Comparison of ENCODE assay signal across 18 mouse cellular contexts in the genomic region with DNA sequence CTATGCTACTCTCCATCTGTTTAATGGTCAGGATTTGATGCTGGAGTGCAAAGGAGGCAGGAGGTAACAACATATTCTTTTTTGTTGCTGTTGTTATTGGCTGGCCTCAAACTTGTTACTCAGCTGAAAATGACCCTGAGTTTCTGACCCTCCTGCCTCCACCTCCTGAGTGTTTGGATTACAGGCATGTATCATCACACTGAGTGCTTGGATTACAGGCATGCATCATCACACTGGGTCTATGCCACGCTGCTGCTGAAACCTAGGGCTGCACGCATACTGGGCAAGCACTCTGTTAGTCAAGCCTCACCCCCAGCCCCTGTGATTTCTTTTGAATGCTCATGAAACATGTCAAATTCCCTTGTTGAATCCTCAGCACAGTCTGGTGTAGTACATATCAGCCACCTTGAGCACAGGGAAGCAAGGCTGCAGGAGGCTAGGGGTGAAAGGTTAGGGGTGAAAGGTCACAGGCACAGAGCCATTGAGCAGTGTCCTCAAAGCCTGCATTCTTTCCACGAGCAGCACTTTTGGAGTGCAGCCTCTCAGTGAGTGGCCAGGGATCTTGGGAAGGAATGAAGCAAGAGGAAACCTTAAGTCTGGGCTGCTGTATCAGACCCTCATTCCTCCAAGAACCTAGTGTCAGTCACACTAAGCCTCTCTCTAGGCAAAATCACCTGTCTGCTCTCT. TPM values are rescaled to one million over a fixed set of nuclear protein-coding genes. Genes with fewer than 3 reads are reported as not detected.
DNase-seq lines count a peak whose midpoint lies in the region; ATAC-seq and TF ChIP-seq lines count a peak whose summit lies in the region.
"Had no signal": no experiment of that assay in that cellular context is flagged by ENCODE, and none has a peak within 500 bp of the region (broad histone marks: within the 10 kb centered on the region; RNA-seq: fewer than 3 reads in every experiment).

No protein-coding gene starts in this region.

- no peak overlapping the region for H3K9ac ChIP-seq in liver, adult 2 months (ENCODE audit: low read depth, low read length)
- H3K9ac ChIP-seq in liver, postnatal 0 days (replicated peaks): no peak overlapping the region
- H3K9ac ChIP-seq: embryonic facial prominence, embryonic 15.5 days; heart, embryonic 13.5 days; lung, embryonic 14.5 days; neural tube, embryonic 12.5 days had no signal

- H3K4me1 ChIP-seq in liver, adult 2 months (ENCODE audit: control insufficient read depth, insufficient read depth, low read length): no peaks in the 10 kb centered on the region
- no peaks in the 10 kb centered on the region for H3K4me1 ChIP-seq in liver, postnatal 0 days (ENCODE audit: insufficient read depth)
- H3K4me1 ChIP-seq in embryonic facial prominence, embryonic 10.5 days: peaks cover 19% of the 10 kb centered on the region
- H3K4me1 ChIP-seq: embryonic facial prominence, embryonic 15.5 days had no signal

- no peaks in the 10 kb centered on the region for H3K79me2 ChIP-seq in liver, adult 2 months (ENCODE audit: control insufficient read depth, insufficient read depth, low read length)

- ATAC-seq in liver, postnatal 0 days: no peak
- ATAC-seq in inflammation-experienced regulatory T-cells, adult 6 months: no peak
- ATAC-seq: hindbrain, embryonic 16.5 days; midbrain, embryonic 16.5 days had no signal

- peak; percentile 47 for DNase-seq in embryo, embryonic 10 days (ENCODE audit: low spot score)
- no peak for DNase-seq in embryo, embryonic 9.5 days (ENCODE audit: extremely low spot score)
- peak; percentile 45 for DNase-seq in liver, adult 2 months (ENCODE audit: extremely low read depth, low read depth, low spot score)
- DNase-seq in liver, postnatal 0 days: no peak
- DNase-seq in 3T3-L1 (ENCODE audit: low read depth, low spot score): peak; percentile 68
- DNase-seq in embryonic facial prominence, embryonic 10.5 days (ENCODE audit: low spot score): no peak
- DNase-seq in heart, adult 18-20 months: no peak
- DNase-seq: cerebellum, adult 9-10 months; kidney, adult 11 months; kidney, postnatal 14 days; liver; lung, embryonic 14.5 days had no signal

- H3K4me3 ChIP-seq in liver, adult 2 months (ENCODE audit: insufficient read depth, low read depth, low read length): no peak overlapping the region
- H3K4me3 ChIP-seq in liver, postnatal 0 days (ENCODE audit: low read depth, low read length): no peak overlapping the region
- no peak overlapping the region for H3K4me3 ChIP-seq in embryonic facial prominence, embryonic 10.5 days
- H3K4me3 ChIP-seq: embryonic facial prominence, embryonic 15.5 days; heart, embryonic 13.5 days; neural tube, embryonic 12.5 days had no signal

- 64% methylated on average over 3 of the region's 3 CpGs for WGBS in liver, adult 2 months
- 79% methylated on average over 3 of the region's 3 CpGs for WGBS in liver, postnatal 0 days (ENCODE audit: insufficient replicate concordance)
- WGBS in embryonic facial prominence, embryonic 10.5 days: 44% methylated on average over 3 of the region's 3 CpGs

- TF ChIP-seq EP300 in liver, postnatal 0 days (IDR thresholded peaks at IDR 0.05; ENCODE audit: low read depth): no peak

- no peak for TF ChIP-seq POLR2A in liver, adult 2 months (IDR thresholded peaks at IDR 0.05; ENCODE audit: extremely low read depth, insufficient read depth, low read length)

- no peak overlapping the region for H3K4me2 ChIP-seq in liver, postnatal 0 days (ENCODE audit: low read depth, low read length)
- H3K4me2 ChIP-seq: embryonic facial prominence, embryonic 15.5 days; heart, embryonic 13.5 days; lung, embryonic 14.5 days; neural tube, embryonic 12.5 days had no signal

- no peaks in the 10 kb centered on the region for H3K27me3 ChIP-seq in liver, adult 2 months (ENCODE audit: control insufficient read depth, insufficient read depth, low read length)
- H3K27me3 ChIP-seq in liver, postnatal 0 days (ENCODE audit: insufficient read depth, low read length): no peaks in the 10 kb centered on the region
- H3K27me3 ChIP-seq in embryonic facial prominence, embryonic 10.5 days (replicated peaks; ENCODE audit: low read depth, poor library complexity, severe bottlenecking): no peaks in the 10 kb centered on the region; the same call in 1 of the 2 replicates
- H3K27me3 ChIP-seq: embryonic facial prominence, embryonic 15.5 days; heart, embryonic 13.5 days; neural tube, embryonic 12.5 days had no signal

- H3K9me3 ChIP-seq in liver, postnatal 0 days (ENCODE audit: low read length): no peaks in the 10 kb centered on the region
- no peaks in the 10 kb centered on the region for H3K9me3 ChIP-seq in embryonic facial prominence, embryonic 10.5 days
- H3K9me3 ChIP-seq: embryonic facial prominence, embryonic 15.5 days; heart, embryonic 13.5 days; neural tube, embryonic 12.5 days had no signal

- no peaks in the 10 kb centered on the region for H3K36me3 ChIP-seq in liver, adult 2 months (ENCODE audit: control insufficient read depth, insufficient read depth, low read length)
- no peaks in the 10 kb centered on the region for H3K36me3 ChIP-seq in liver, postnatal 0 days (replicated peaks; ENCODE audit: insufficient read depth, low read length)
- no peaks in the 10 kb centered on the region for H3K36me3 ChIP-seq in embryonic facial prominence, embryonic 10.5 days (replicated peaks)
- H3K36me3 ChIP-seq: embryonic facial prominence, embryonic 15.5 days; heart, embryonic 13.5 days; neural tube, embryonic 12.5 days had no signal

- no peak for TF ChIP-seq CTCF in liver, adult 2 months (IDR thresholded peaks at IDR 0.05; ENCODE audit: low read depth, low read length)
- no peak for TF ChIP-seq CTCF in liver, postnatal 0 days (IDR thresholded peaks at IDR 0.05; ENCODE audit: low read depth)

- no peak overlapping the region for H3K27ac ChIP-seq in liver, adult 2 months (replicated peaks; ENCODE audit: insufficient read depth, low read depth, low read length)
- H3K27ac ChIP-seq in liver, postnatal 0 days (ENCODE audit: low read depth): no peak overlapping the region
- H3K27ac ChIP-seq in embryonic facial prominence, embryonic 10.5 days (replicated peaks): 0 out of 2 replicates have a peak overlapping the region, but pooled peaks have one; percentile 16
- H3K27ac ChIP-seq: embryonic facial prominence, embryonic 15.5 days; heart, embryonic 13.5 days; neural tube, embryonic 12.5 days had no signal

RNA-seq across cellular contexts. Expression of gene Smad3, which starts 52.2 kb away (rescaled TPM):
- 5.7 and 8.1 TPM in 2 replicates for total RNA-seq in liver, adult 2 months (2014; rRNA removed)
- 7.8 and 8.9 TPM in 2 replicates for polyA plus RNA-seq in liver, adult 2 months (2012; rRNA removed)
- polyA plus RNA-seq in liver, postnatal 0 days (2015; fragmentation: Nextera tagmentation; extraction: Ambion mirVana): 1.9 and 2.1 TPM in 2 replicates
- polyA plus RNA-seq in embryonic facial prominence, embryonic 10.5 days (2016; fragmentation: Nextera tagmentation; extraction: Ambion mirVana): 23.4 and 25.5 TPM in 2 replicates
- 10 to 100 TPM; 16.5 to 24.6 (median 16.8) TPM for polyA plus RNA-seq in inflammation-experienced regulatory T-cells, adult 6 months (2017; shearing (Covaris generic))
- 10 to 100 TPM in 1 of 2 experiments, 1 to 10 TPM in 1; 9.1 to 10.3 TPM for total RNA-seq in heart, adult 18-20 months (2021)

Comparison
In these comparisons a context has a peak if more than half of its experiments do, and no peak if none do; other contexts are left out.
1. DNase-seq: peak in embryo, embryonic 10 days (single experiment), liver, adult 2 months (single experiment) and 3T3-L1 (single experiment); none in embryo, embryonic 9.5 days (single experiment), liver, postnatal 0 days (single experiment), embryonic facial prominence, embryonic 10.5 days (single experiment) and heart, adult 18-20 months (0 of 2).